ENCODE assay signal across 23 mouse cellular contexts in genomic region chr7:110381625-110382024, GRCm38 (mm10).
DNase-seq lines count a peak whose midpoint lies in the region; ATAC-seq and TF ChIP-seq lines count a peak whose summit lies in the region.
"Had no signal": no experiment of that assay in that cellular context is flagged by ENCODE, and none has a peak within 500 bp of the region (broad histone marks: within the 10 kb centered on the region; RNA-seq: fewer than 3 reads in every experiment).

No protein-coding gene starts in this region.

- no peak for TF ChIP-seq POLR2A in lung, adult 2 months (IDR thresholded peaks at IDR 0.05; ENCODE audit: borderline replicate concordance, extremely low read depth, low read depth, low read length)

- no peak for TF ChIP-seq CTCF in kidney, postnatal 0 days (IDR thresholded peaks at IDR 0.05; ENCODE audit: low read depth)
- TF ChIP-seq CTCF in lung, postnatal 0 days (IDR thresholded peaks at IDR 0.05), result no peak
- TF ChIP-seq CTCF in lung, adult 2 months (IDR thresholded peaks at IDR 0.05; ENCODE audit: insufficient read depth, low read length), result no peak

- H3K27me3 ChIP-seq in kidney, postnatal 0 days (ENCODE audit: insufficient read depth, low read length), result no peaks in the 10 kb centered on the region
- H3K27me3 ChIP-seq in lung, postnatal 0 days (replicated peaks; ENCODE audit: insufficient read depth, low read length), result no peaks in the 10 kb centered on the region
- H3K27me3 ChIP-seq: embryonic facial prominence, embryonic 13.5 days; forebrain, embryonic 12.5 days; heart, embryonic 15.5 days had no signal

- intact Hi-C loops in heart, postnatal 36 days (cut with DNase I), result no loop called here

- H3K79me2 ChIP-seq in macrophage (ENCODE audit: inconsistent target), result no peaks in the 10 kb centered on the region

- H3K9me3 ChIP-seq in kidney, postnatal 0 days (replicated peaks; ENCODE audit: low read length), result no peaks in the 10 kb centered on the region
- no peaks in the 10 kb centered on the region for H3K9me3 ChIP-seq in lung, postnatal 0 days (ENCODE audit: low read length)
- H3K9me3 ChIP-seq: embryonic facial prominence, embryonic 13.5 days; forebrain, embryonic 12.5 days; G1E; heart, embryonic 15.5 days; hindbrain, embryonic 10.5 days had no signal

- no peak overlapping the region for H3K4me3 ChIP-seq in kidney, postnatal 0 days (replicated peaks; ENCODE audit: low read depth, low read length)
- no peak overlapping the region for H3K4me3 ChIP-seq in lung, postnatal 0 days (ENCODE audit: low read depth, low read length)
- no peak overlapping the region for H3K4me3 ChIP-seq in lung, adult 2 months (replicated peaks; ENCODE audit: extremely low read depth, low read depth, low read length)
- no peak overlapping the region for H3K4me3 ChIP-seq in macrophage (ENCODE audit: inconsistent target)
- H3K4me3 ChIP-seq: embryonic facial prominence, embryonic 13.5 days; forebrain, embryonic 12.5 days; heart, adult 2 months; heart, embryonic 15.5 days; hindbrain, embryonic 10.5 days had no signal

- H3K9ac ChIP-seq in kidney, postnatal 0 days (ENCODE audit: low read depth, low read length), result no peak overlapping the region
- H3K9ac ChIP-seq in lung, postnatal 0 days (replicated peaks; ENCODE audit: low read depth), result no peak overlapping the region
- H3K9ac ChIP-seq: embryonic facial prominence, embryonic 13.5 days; forebrain, embryonic 12.5 days; heart, embryonic 15.5 days; hindbrain, embryonic 14.5 days had no signal

- TF ChIP-seq EP300 in lung, postnatal 0 days (IDR thresholded peaks at IDR 0.05), result no peak; the same call in 1 of the 2 replicates

- no peak overlapping the region for H3K27ac ChIP-seq in kidney, postnatal 0 days
- H3K27ac ChIP-seq in lung, postnatal 0 days (ENCODE audit: low read length), result no peak overlapping the region
- H3K27ac ChIP-seq in macrophage, result peak overlapping the region; percentile 88
- H3K27ac ChIP-seq: embryonic facial prominence, embryonic 13.5 days; forebrain, embryonic 12.5 days; heart, adult 2 months; heart, embryonic 15.5 days; hindbrain, embryonic 10.5 days; hindbrain, embryonic 14.5 days had no signal

- no peak for ATAC-seq in kidney, postnatal 0 days (replicated peaks; ENCODE audit: low FRiP score, low read depth)
- peak; percentile 83 for ATAC-seq in lung, postnatal 0 days
- ATAC-seq: forebrain, embryonic 16.5 days had no signal

- WGBS in kidney, postnatal 0 days, result 82% methylated on average over 3 of the region's 3 CpGs
- WGBS in lung, postnatal 0 days, result 53% methylated on average over 3 of the region's 3 CpGs
- 48% methylated on average over 3 of the region's 3 CpGs for WGBS in lung, adult 2 months
- 61% methylated on average over 2 of the region's 3 CpGs for WGBS in macrophage (ENCODE audit: missing documents)

- no peaks in the 10 kb centered on the region for H3K36me3 ChIP-seq in kidney, postnatal 0 days (ENCODE audit: insufficient read depth, low read length)
- no peaks in the 10 kb centered on the region for H3K36me3 ChIP-seq in lung, postnatal 0 days (ENCODE audit: insufficient read depth, low read length)
- H3K36me3 ChIP-seq in macrophage (ENCODE audit: inconsistent target), result no peaks in the 10 kb centered on the region
- H3K36me3 ChIP-seq: embryonic facial prominence, embryonic 13.5 days; forebrain, embryonic 12.5 days; G1E; heart, embryonic 15.5 days; hindbrain, embryonic 10.5 days had no signal

- no peaks in the 10 kb centered on the region for H3K4me1 ChIP-seq in kidney, postnatal 0 days (replicated peaks; ENCODE audit: insufficient read depth, low read length)
- H3K4me1 ChIP-seq in lung, postnatal 0 days (ENCODE audit: insufficient read depth, low read depth, low read length), result no peaks in the 10 kb centered on the region
- H3K4me1 ChIP-seq in lung, adult 2 months (ENCODE audit: control insufficient read depth, insufficient read depth, low read length), result peaks cover 4% of the 10 kb centered on the region; the same call in 1 of the 2 replicates
- H3K4me1 ChIP-seq: embryonic facial prominence, embryonic 13.5 days; forebrain, embryonic 12.5 days; hindbrain, embryonic 10.5 days had no signal

- no peak overlapping the region for H3K4me2 ChIP-seq in kidney, postnatal 0 days (ENCODE audit: low read length)
- no peak overlapping the region for H3K4me2 ChIP-seq in lung, postnatal 0 days (replicated peaks; ENCODE audit: low read depth, low read length)
- H3K4me2 ChIP-seq: embryonic facial prominence, embryonic 13.5 days; forebrain, embryonic 12.5 days; heart, embryonic 11.5 days; heart, embryonic 15.5 days; hindbrain, embryonic 14.5 days had no signal

- DNase-seq in kidney, postnatal 0 days (ENCODE audit: low spot score), result peak; percentile 25
- DNase-seq in kidney, adult 9 months, result no peak
- peak; percentile 82 for DNase-seq in lung, postnatal 0 days (ENCODE audit: low spot score)
- no peak for DNase-seq in lung, adult 2 months
- DNase-seq in CD4-positive helper T cell, adult 2 months (ENCODE audit: low read depth, low spot score), result peak; percentile 6
- no peak for DNase-seq in heart, postnatal 36 days
- DNase-seq: adrenal gland, adult 8-10 months; adrenal gland, postnatal 36 days; cerebellum, adult 11 months; cerebellum, adult 9-10 months; cerebellum, postnatal 36 days; gastrocnemius, postnatal 10 days; heart, adult 2 months; heart, postnatal 14 days had no signal

Comparison
In these comparisons a context has a peak if more than half of its experiments do, and no peak if none do; other contexts are left out.
1. DNase-seq: peak in kidney, postnatal 0 days (single experiment), lung, postnatal 0 days (single experiment) and CD4-positive helper T cell, adult 2 months (single experiment); none in kidney, adult 9 months (single experiment), lung, adult 2 months (single experiment) and heart, postnatal 36 days (0 of 2).